Mouse (Mus musculus): Measurements from ENCODE around the gene Snx27.

DNA sequence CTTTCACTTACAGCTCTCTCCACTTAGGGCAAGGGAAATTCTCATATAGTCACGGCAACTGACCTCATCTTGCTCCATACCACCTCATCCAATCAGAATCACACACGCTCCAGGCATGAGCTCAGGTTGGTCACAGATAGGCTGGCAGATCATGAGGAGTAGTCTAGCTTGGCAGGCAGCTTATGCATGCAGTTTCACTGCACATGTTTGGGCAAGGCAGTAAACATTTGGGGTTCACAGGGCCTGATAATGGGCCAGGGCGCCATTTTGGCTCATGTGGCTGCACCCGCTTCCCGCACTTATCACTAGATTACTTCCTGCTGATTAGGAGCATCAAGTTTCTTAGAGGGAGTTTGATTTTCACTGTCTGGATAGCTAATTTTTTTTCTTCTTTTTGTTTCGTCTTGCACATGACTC lies 13.4 kb upstream of the Snx27 start:
- no peak for TF ChIP-seq POLR2A (IDR thresholded peaks at IDR 0.05; ENCODE audit: borderline replicate concordance, insufficient read depth, low read length)
- TF ChIP-seq CTCF (IDR thresholded peaks at IDR 0.05; ENCODE audit: borderline replicate concordance, insufficient read depth, low read depth, low read length): no peak
